In genomic region chr7:6925926-6926730, GRCm38 (mm10) we compare ENCODE assay signal across 15 mouse cellular contexts.
A peak's percentile ranks its signal among the peaks of the same experiment; 100 is the strongest.
DNase-seq lines count a peak whose midpoint lies in the region; ATAC-seq lines count a peak whose summit lies in the region.
"Had no signal": no experiment of that assay in that cellular context is flagged by ENCODE, and none has a peak within 500 bp of the region (broad histone marks: within the 10 kb centered on the region; RNA-seq: fewer than 3 reads in every experiment).

No protein-coding gene starts in this region.

- 0 out of 2 replicates have a peak overlapping the region, but pooled peaks have one; percentile 11 for H3K4me2 ChIP-seq in hindbrain, embryonic 15.5 days
- no peak overlapping the region for H3K4me2 ChIP-seq in hindbrain, embryonic 12.5 days (replicated peaks)

- 0 out of 2 replicates have a peak overlapping the region, but pooled peaks have one; percentile 21 for H3K27ac ChIP-seq in hindbrain, embryonic 15.5 days (replicated peaks)
- H3K27ac ChIP-seq in hindbrain, embryonic 12.5 days, result no peak overlapping the region
- peak overlapping the region; percentile 51 for H3K27ac ChIP-seq in forebrain, embryonic 10.5 days
- peak overlapping the region; percentile 23; the same call in 1 of the 2 replicates for H3K27ac ChIP-seq in limb, embryonic 10.5 days

- H3K36me3 ChIP-seq in hindbrain, embryonic 15.5 days, result no peaks in the 10 kb centered on the region
- no peaks in the 10 kb centered on the region for H3K36me3 ChIP-seq in hindbrain, embryonic 12.5 days
- H3K36me3 ChIP-seq in forebrain, embryonic 10.5 days (replicated peaks), result no peaks in the 10 kb centered on the region
- no peaks in the 10 kb centered on the region for H3K36me3 ChIP-seq in limb, embryonic 10.5 days
- H3K36me3 ChIP-seq: G1E had no signal

- 0 out of 2 replicates have a peak, but pooled peaks cover 3% of the 10 kb centered on the region for H3K4me1 ChIP-seq in hindbrain, embryonic 15.5 days (replicated peaks)
- no peaks in the 10 kb centered on the region for H3K4me1 ChIP-seq in hindbrain, embryonic 12.5 days
- peaks cover 12% of the 10 kb centered on the region for H3K4me1 ChIP-seq in forebrain, embryonic 10.5 days
- peaks cover 3% of the 10 kb centered on the region; the same call in 1 of the 2 replicates for H3K4me1 ChIP-seq in limb, embryonic 10.5 days

- no peak overlapping the region for H3K9ac ChIP-seq in hindbrain, embryonic 15.5 days
- no peak overlapping the region for H3K9ac ChIP-seq in hindbrain, embryonic 12.5 days

- no peaks in the 10 kb centered on the region for H3K9me3 ChIP-seq in hindbrain, embryonic 15.5 days
- H3K9me3 ChIP-seq in hindbrain, embryonic 12.5 days (replicated peaks), result no peaks in the 10 kb centered on the region
- no peaks in the 10 kb centered on the region for H3K9me3 ChIP-seq in forebrain, embryonic 10.5 days
- H3K9me3 ChIP-seq in limb, embryonic 10.5 days (replicated peaks), result no peaks in the 10 kb centered on the region
- H3K9me3 ChIP-seq: G1E had no signal

- 49% methylated on average over 7 of the region's 7 CpGs for WGBS in hindbrain, embryonic 15.5 days
- 46% methylated on average over 7 of the region's 7 CpGs for WGBS in hindbrain, embryonic 12.5 days
- 52% methylated on average over 7 of the region's 7 CpGs for WGBS in forebrain, embryonic 10.5 days
- 77% methylated on average over 7 of the region's 7 CpGs for WGBS in limb, embryonic 10.5 days

- H3K27me3 ChIP-seq in hindbrain, embryonic 15.5 days, result no peaks in the 10 kb centered on the region
- no peaks in the 10 kb centered on the region for H3K27me3 ChIP-seq in hindbrain, embryonic 12.5 days
- no peaks in the 10 kb centered on the region for H3K27me3 ChIP-seq in forebrain, embryonic 10.5 days (ENCODE audit: poor library complexity, severe bottlenecking)
- no peaks in the 10 kb centered on the region for H3K27me3 ChIP-seq in limb, embryonic 10.5 days (ENCODE audit: low read depth, poor library complexity, severe bottlenecking)

- DNase-seq in R1 (ENCODE audit: low read depth, low spot score), result peak; percentile 27
- peak; percentile 34 for DNase-seq in forebrain, embryonic 10.5 days (ENCODE audit: extremely low spot score, low spot score)
- no peak for DNase-seq in limb, embryonic 10.5 days (ENCODE audit: low spot score)
- DNase-seq in kidney, postnatal 4 days, result no peak
- no peak for DNase-seq in gastrocnemius, adult 8-10 months (ENCODE audit: low spot score in 2 of 2)
- DNase-seq in cerebellum, adult 8-10 months, result no peak
- DNase-seq: adrenal gland, postnatal 14 days; cerebellum, postnatal 36 days; kidney, adult 11 months; kidney, postnatal 25 days; lung, postnatal 10 days; thymus, postnatal 36 days had no signal

- no peak overlapping the region for H3K4me3 ChIP-seq in hindbrain, embryonic 15.5 days
- no peak overlapping the region for H3K4me3 ChIP-seq in hindbrain, embryonic 12.5 days
- H3K4me3 ChIP-seq in forebrain, embryonic 10.5 days, result no peak overlapping the region
- no peak overlapping the region for H3K4me3 ChIP-seq in limb, embryonic 10.5 days

- peak; percentile 31; the same call in 1 of the 2 replicates for ATAC-seq in hindbrain, embryonic 15.5 days (ENCODE audit: low FRiP score, low read depth)
- ATAC-seq in hindbrain, embryonic 12.5 days (ENCODE audit: low FRiP score), result no peak; the same call in 1 of the 2 replicates

Comparison
In these comparisons a context has a peak if more than half of its experiments do, and no peak if none do; other contexts are left out.
1. DNase-seq: peak in R1 (single experiment) and forebrain, embryonic 10.5 days (single experiment); none in limb, embryonic 10.5 days (single experiment), kidney, postnatal 4 days (0 of 2), gastrocnemius, adult 8-10 months (0 of 2) and cerebellum, adult 8-10 months (single experiment).